Mouse (Mus musculus): Measurements from ENCODE around the gene Ptprn2.

DNA sequence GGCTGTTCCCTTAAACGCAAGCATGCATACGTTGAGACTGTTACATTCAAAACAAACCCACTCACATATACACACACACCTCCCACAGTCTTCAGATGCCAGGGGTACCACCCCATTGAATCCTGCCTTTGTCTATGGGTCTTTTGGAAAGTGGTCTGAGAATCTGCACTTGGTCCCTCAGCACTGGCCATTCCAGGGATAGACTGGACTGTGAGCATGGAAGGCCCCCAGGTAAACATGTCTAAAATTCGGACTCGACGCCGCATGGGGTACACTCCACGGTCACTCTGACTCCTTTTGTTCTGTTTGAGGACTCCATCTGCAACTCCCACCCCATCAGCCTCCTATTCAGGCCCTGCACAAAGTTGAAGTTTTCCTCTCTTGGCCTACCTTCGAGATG is 529 bp upstream of the Ptprn2 start:
- no peak for TF ChIP-seq GATA1 (IDR thresholded peaks at IDR 0.05; ENCODE audit: borderline replicate concordance, low read length)
- no peak for TF ChIP-seq CTCF (IDR thresholded peaks at IDR 0.05; ENCODE audit: low read depth, low read length)
- TF ChIP-seq TAL1 (conservative IDR thresholded peaks at IDR 0.05; ENCODE audit: low read depth, low read length) = no peak
